Mouse (Mus musculus): ENCODE data around the gene Gm28919. TPM values are rescaled to one million over a fixed set of nuclear protein-coding genes. Genes with fewer than 3 reads are reported as not detected.
"Not testable (repeated sequence)": the region's sequence is repeated elsewhere in the genome, so short reads cannot be mapped to it uniquely, and the experiment has no call there.

The Gm28919 gene
- not detected in 2 replicates for total RNA-seq (2017)

DNA sequence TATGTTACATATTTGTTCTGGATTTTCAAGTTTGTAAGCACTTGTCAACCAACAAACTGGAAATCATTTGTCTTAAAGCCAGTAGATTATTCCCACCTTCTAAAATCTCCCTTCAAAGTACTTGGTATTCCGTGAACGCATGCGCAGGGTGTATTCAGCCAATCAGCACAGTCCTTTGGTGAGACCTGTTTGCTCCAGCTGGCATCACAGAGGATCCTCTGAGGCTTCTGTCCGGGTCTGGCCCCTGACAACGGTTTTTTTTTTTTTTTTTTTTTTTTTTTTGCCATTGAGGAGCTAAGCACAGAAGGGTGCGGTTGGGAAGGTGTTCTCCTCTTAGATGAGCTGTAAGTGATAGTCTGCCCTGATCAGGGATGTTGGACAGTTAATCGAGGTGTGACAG lies at the start of gene Gm28919:
Gene Gm28919 (plus strand): TSS at position 301 of the 400 bp plus-strand sequence.
- not testable (repeated sequence) for ATAC-seq (replicated peaks; ENCODE audit: low read depth, poor library complexity, severe bottlenecking)

Other genes starting within 250 kb of the Gm28919 start
- not detected in 2 replicates for gene Gm21719, start 99.3 kb downstream of the Gm28919 start, total RNA-seq (2017)